Mouse (Mus musculus) heart, postnatal 10 days (tissue): ENCODE data around the gene Myb. TPM values are rescaled to one million over a fixed set of nuclear protein-coding genes. Genes with fewer than 3 reads are reported as not detected.
"Not testable (repeated sequence)": the region's sequence is repeated elsewhere in the genome, so short reads cannot be mapped to it uniquely, and the experiment has no call there.

Source experiments
- DNase-seq, 2 experiments: peaks; one replicate each; pipeline ENCODE4 v3.0.0; 2021
- intact Hi-C: fragments of 180-260 bp; cut with DNase I; formaldehyde crosslinking; loops from one replicate; pipeline ENCODE4 v1.15.1; 2025
- total RNA-seq, 2 experiments: library from RNA; stranded (reverse); gene quantifications; 2 replicates each; pipeline ENCODE4 v1.2.3; 2021

Myb gene
- total RNA-seq, 2 experiments from 2014 or later: 0.50 to 1.2 TPM

DNA sequence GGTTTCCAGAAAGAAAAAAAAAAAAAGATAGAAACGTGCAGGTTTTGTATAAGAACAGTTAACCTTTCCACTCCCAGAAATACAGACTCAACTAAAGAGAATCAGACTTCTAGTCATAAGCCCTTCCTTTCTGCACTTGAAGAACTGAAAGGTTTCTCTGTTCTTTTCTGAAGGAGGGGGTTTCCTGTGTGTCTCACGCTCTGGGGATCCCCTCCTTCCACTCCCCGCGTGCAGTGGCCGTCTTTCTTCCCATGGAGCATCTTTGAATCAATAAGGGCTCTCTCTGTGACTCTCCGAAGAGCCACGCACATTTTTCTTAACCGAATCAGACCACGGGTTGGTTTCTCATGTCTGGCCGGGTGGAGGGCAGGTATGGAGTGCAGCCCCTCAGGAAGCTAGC, 17.5 kb upstream of the Myb start:
- no peak for DNase-seq

DNA sequence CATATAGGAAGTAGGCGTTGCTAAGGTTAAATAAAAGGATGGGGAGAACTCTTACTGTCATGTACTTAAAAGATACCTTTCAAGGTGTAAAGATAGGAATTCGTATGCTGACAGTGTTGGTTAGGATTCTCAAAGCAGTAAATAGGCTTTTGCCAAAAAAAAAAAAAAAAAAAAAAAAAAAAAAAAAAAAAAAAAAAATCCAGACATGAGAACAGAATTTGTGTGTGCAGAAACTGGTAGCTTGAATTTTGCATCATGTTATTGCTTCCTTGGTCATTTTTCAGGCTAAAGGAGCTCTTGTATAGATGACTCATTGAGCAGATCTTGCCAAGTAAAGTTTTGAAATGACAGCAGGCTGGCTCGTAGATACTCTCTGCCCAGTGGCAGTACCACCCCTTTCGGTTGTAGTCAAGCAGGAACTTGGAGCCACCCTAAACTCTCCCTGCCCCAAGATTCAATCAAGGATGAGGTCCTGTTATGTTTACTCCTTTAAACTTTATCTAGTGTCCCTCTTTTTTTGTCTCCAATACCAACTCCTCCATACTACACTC, 11.9 kb upstream of the Myb start:
- intact Hi-C loops: no loop called here
- no peak for DNase-seq

More for the DNA sequence above, 17.5 kb upstream of the Myb start:
- intact Hi-C loops: no loop called here

DNA sequence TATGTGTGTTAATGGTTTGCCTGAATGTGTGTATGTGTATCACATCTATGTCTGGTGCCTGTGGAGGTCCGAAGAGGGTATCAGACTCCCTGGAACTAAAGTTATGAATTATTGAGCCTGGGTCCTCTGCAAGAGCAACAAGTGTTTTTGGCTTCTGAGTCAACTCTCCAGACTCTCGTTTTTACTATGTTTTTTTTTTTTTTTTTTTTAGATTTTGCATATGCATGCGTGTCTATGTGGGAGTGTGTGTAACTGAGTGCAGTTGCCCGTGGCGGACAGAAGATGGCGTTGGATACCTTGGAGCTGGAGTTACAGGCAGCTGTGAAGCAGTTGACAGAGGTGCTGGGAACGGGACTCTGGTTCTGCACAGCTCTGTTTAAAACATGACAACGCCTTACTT, 7.7 kb upstream of the Myb start:
- no peak for DNase-seq
- intact Hi-C loops: no loop called here

DNA sequence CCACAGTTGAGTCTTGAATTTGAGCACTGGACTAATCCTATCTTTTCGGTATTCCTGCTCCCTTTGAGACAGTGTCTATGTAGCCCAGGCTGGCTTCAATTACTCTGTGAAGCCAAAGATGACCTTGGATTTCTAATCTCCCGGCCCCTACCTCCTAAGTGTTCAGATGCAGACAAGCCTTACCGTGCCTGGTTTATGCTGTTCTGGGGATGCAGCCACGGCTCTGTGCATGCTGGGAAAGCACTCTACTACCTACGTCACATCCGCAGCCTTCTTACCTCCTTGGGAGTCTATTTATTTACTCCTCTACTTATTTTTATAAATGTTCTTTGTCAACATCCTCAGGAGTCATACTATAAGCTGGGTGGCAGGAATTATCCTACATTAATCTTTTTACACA, 7.1 kb upstream of the Myb start:
- intact Hi-C loops: no loop called here
- no peak for DNase-seq

DNA sequence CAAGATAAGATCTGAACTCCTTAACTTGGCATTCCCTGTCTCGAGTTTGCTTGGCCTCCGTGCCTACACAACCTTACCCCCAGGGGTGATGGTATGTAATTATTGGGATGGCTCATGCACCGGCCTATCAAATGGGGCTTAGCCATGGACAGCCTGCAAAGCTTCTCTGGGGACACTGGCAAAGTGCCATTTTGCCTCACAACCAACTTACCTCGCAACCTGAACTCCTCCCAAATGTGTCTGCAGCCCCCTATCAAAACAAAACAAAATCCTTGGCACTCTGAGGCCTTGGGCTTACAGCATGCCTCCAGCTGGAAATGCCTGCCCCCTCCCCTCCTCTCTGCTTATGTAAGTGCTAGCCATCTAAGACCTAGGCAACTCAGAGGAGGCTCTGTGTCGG, 6.4 kb upstream of the Myb start:
- intact Hi-C loops: no loop called here
- no peak for DNase-seq

DNA sequence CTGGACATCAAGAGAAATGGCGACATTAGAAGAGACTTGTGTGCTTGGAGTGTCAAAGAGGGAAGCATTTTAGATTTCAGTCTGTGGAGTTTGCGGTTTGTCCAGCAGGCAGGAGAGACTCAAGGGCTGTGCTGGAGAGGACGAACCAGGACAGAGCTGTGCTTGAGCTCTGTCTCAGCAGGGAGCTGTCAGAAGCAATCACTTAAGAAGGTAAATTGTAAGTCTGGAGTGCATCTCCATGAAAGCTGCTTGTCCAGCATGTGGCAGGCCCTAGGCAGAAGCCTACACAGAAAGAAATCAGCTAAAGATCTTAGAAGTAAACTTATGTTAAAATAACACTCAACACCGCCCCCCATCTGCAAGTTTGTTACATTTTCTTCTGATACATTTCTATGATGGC, 4.6 kb upstream of the Myb start:
- no peak for DNase-seq
- intact Hi-C loops: no loop called here

DNA sequence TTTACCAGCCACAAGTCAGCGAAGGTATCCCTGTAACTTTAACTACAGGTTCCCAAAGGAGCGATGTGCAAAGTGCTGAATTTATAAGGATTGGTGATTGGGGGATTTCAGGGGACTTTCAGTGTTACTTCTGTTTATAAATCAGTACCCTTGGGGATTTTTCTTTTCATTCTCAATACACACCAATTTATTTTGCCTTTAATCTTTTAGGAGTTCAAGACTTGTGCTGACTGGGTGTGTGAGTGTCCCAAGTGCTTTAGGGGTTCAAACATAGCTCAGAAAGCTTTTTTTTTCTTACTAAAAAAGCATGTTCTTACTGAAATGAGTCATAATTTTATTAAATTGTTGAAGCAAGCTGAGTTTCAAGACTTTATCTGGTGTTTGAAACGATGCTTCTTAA, 1.3 kb upstream of the Myb start:
- intact Hi-C loops: no loop called here
- no peak for DNase-seq

DNA sequence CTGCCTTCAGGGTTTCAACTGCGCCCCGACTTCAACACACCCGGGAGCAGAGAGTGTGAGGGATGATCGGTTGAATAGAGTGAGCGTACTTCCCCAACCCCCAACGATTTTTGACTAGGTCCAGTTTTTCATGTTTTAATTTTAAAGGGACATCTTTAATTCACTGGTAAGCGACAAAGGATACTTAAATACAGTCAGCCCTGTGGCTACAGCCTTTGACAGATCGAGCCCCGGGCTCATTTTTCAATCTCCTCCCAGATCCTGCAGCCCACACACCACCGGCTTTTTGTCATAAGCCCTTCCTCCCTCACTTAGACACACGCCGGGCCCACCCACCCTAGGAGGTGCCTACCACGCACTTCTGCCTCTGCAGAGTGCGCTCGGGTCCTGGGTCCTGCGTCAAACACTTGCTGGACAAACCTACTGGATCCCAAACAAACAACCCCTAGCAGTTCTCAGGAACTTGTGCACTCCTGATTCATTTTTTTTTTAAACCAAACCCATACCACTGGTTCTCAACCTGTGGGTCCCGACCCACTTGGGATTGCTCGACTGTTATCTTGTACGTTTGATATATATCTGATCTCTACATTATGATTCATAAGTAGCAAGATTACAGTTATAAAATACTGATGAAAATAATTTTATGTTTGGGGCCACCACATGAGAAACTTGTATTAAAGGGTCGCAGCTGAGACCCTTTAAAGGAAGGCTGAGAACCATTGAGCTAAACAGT, 743 bp upstream of the Myb start:
- intact Hi-C loops: no loop called here
- peak in 1 of 2 experiments; percentile 13 for DNase-seq

DNA sequence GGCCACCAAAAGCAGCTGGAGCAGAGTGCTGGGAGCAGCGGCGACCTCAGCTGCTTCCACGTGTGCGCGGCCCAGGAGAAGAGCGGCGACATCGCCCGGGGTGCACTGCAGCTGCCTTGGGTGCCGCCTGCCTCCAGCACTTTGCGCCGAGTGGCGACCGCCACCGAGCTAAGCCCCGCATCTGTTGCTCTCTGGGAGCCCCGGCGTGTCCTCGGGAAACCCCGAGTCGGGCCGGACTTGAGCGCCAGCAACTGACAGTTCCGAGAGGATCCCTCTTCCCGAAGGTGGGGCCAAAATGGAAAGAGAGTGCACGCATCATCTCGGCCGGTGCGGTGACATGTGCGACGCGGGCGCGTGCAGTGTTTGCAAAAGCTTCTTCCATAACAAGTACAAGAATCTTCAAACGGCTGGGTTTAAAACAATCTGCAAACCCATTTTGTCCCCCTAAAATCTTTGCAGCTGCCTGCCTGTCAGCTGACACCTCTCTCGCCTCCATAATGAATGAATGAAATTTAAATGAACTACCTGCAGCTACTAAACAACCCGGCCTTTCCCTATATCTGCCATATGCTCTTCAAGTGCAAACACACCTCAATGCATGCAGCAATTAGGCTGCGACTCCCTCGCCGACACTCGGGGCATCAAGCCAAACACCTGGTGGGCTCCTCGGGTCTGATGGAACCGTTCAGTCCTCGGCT, 938 bp downstream of the Myb start:
- peak; percentile 35 to 38 for DNase-seq
- intact Hi-C loops: no loop called here

DNA sequence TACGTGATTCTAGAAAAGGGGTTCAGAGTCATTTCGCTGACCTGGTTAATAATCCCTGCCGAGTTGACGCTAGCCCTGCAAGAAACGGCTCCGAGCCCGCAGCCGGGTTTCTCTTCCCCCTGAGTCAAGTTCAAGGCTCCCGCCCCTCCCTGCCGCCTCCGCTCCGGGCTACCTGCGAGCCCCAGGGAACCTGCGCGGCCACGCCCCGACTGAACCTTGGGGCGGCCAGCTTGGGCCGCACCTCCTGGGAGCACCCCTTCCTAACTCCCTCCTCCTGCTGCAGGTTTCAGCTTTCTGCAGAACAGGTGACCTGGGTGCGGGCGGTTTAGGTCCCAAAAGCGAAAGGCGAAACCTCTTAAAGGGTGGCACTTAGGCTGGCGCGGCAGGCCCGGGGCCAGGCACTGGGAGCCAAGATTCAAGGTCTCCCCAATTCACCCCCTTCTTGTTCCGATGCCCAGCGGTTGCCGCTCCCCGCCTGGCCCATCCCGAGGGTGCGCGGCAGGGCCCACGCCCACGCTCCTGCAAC, 1.8 kb downstream of the Myb start:
- intact Hi-C loops: no loop called here
- DNase-seq: peak; percentile 9 to 17

DNA sequence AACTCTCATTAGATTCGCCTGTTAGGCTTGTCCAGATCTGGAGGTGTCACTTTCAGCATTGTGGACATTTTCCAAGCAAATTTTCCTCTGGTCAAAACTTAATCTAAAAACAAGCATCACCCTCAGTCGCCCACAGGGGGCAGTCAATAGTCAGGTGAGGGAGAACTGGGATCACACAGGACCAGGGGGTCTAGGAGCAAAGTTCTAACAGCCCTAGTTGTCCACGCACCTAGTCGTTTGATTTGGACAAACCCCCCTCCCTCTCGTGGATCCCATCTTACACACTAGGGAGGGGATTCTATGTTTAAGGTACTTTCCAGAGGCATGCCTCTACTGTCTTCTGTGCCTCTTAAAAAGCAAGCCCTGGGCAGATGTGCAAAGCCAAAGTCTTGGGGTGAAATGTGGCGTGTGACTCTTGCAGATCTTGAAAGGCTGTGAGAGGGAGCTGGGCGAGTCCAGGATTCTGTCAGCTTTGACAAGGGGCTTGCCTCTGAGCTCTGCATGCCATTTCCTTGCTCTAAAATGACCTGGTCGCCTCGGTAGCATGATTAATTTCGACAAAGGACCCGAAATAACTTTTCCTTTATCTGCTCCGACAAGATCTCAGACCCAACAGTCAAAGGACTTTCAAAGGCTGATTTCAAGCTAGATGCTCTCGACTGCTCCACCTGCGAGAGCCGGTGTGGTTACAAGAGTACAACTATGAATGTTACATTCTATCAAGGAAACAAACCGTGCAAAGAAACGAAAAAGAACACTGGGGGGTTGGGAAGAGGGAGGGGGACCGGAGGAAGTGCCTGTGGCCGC, 2.5 kb downstream of the Myb start:
- intact Hi-C loops: no loop called here
- peak; percentile 40 to 61 for DNase-seq

DNA sequence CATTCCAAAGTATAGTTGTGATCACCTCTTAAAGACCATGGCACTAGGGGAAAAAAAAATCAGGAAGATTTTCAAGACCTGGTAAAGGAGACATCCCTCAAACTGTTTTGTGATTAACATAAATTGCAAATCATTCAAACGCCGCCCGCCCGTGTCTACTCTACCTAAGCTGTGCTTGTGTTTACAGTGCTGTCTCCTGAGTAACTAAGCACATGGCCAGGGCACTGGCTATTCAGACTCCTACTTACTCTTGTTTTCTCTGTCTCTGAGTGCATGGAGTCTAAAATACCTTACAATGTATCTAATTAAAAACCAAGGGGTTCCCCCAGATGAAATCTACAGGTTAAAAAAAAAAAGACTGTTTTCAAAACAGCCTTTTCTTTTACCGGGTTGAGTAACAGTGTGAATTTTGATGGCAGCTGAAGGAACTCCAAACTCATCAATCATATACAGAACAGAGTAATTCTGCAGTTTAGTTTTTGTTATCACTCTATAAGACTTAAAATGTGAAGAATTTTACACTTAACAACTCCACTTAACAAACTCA, 3.8 kb downstream of the Myb start:
- intact Hi-C loops: no loop called here
- no peak for DNase-seq

DNA sequence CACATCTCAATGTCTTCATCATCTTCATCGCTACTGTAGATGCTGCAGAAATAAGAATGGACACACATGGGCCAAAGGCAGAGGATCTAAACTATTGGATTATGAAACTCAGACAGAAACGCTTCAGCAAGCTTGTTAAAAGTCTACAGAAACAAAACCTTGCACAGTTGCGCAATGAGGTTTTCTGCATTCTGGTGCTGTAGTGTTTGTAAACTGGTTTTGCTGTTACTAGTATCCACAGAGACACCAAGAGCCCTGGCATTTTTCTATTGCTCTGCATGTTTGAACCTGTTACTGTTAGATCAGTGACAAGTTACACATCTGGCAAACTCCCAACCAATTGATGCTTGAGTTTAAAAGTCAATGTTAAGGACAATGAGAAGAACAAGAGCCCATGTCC, 4.4 kb downstream of the Myb start:
- intact Hi-C loops: no loop called here

DNA sequence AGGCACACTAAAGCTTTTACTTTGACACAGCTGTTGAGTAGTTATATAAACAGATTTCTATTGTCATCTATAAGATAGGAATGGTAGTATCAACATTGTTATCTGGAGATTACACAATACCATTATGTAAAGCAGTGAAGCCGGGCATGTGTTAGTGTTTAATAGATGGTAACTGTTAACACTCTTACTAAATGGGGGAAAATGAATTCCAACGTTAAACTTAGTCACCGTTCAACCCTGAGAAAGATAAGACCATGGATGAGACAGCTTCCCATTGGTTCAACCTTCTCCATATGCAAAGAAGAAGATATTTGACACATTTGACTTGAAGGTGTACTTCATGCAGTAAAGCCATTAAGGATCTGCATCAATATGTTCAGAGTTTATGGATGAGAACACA, 5.9 kb downstream of the Myb start:
- no peak for DNase-seq
- intact Hi-C loops: no loop called here

More for the DNA sequence above, 4.4 kb downstream of the Myb start:
- no peak for DNase-seq

DNA sequence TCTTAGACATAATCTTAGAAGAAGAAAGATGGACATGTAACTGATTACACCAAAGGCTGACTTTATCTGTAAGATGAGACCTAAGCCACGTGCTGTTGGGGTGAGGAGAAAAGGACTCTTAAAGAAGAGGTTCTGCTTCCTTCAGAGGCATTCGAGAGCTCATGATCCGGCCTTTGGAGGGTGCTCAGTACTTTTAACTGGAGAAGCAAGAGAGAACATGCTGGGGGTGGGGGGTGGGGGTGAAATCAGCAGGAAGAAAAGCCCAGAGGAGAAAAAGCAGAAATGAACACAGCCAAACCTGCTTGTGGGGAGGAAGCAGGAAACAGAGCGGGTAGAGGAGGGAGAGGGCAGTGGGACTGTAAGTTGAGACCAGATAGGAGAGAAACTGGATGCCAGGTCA, 7.4 kb downstream of the Myb start:
- DNase-seq: no peak
- intact Hi-C loops: no loop called here

DNA sequence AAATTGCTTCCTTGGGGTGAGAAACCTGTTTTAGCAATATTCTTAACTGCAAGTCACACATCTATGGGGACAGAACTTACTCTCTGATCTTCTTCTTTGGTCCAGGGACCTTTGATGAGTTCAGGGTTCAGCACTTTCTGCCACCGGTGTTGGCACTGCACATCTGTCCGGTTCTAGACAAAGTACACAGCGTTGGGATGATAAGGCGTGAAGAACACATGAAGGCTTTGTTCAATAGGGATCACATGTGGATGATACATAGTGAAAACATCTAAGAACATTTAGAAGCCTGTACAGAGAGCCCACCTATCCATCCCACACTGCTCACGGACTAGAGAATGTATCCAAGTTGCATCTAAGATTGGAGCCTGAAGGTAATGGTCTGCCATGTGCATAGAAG, 8.0 kb downstream of the Myb start:
- intact Hi-C loops: no loop called here
- DNase-seq: no peak

DNA sequence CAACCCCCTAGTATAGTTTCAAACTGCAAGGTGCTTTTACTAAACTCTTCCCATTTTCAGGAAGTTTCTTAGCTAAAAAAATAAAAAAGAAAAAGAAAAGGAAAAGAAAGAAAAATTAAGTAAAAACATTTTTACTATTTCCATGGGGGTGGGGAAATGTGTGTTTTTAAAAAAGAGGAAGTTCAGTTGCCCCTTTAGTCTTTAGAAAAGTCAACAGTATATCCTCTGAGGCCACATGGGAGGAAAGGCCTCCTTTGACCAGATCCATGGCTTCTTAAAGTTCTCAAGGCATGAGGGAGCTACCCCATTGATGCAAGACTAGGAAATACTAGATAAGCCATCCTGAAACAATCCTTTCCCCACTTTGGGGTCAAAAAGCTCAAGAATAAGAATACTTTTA, 9.5 kb downstream of the Myb start:
- intact Hi-C loops: no loop called here
- DNase-seq: no peak

DNA sequence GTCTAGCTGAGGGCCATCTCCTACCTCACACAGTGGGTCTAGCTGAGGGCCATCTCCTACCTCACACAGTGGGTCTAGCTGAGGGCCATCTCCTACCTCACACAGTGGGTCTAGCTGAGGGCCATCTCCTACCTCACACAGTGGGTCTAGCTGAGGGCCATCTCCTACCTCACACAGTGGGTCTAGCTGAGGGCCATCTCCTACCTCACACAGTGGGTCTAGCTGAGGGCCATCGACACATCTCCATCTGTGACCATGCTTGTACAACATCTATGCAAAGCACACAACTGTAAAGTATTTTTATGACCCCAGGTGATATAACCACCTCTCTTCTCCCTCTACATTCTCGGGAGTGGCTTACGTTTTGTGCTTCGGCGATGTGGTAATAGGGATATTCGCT, 10.8 kb downstream of the Myb start:
- DNase-seq, intact Hi-C loops: not testable (repeated sequence)

DNA sequence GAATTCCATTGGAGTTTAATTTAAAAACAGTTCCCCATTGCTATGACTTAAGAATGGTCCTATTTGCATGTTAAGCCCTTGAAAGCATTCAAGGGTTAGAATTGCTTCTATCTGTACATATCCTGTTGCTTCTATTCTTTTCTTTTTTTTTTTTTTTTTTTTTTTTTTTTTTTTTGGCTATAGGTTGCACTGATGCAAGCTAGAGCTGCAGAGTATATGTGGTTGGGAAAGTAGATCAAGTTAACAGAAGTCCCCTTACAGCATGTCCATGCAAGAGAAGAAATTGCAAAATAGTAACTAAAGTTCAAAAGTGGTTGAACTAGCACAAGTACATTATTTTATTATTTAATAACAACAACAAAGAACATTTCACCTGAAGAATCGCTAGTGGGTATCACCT, 14.1 kb downstream of the Myb start:
- intact Hi-C loops: no loop called here
- no peak for DNase-seq

DNA sequence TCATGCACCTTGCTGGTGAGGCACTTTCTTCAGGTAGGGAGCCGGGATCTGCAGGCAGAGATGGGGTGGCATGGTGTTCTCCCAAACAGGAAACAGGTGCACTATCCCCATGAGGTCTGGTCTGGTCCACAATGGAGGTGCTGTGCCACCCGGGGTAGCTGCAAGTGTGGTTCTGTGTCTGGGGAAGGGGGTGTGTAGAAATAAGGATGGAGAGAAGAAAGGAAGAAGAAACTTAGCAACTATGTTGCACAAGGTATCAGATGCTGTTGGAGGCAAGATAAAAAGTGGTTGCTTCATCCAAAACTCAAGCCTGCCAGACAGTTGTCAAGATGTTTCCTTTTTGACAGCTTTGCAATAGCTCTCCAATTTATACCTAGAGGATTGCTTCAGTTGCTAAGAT, 14.5 kb downstream of the Myb start:
- intact Hi-C loops: no loop called here
- no peak for DNase-seq
